Mouse (Mus musculus): ENCODE measurements at regions not wholly inside any gene's neighbourhood (a gene's known extent, or its start where the extent isn't known, plus 50 kb on each side); places are given as distances from the start of the nearest gene placed in this dataset.

DNA sequence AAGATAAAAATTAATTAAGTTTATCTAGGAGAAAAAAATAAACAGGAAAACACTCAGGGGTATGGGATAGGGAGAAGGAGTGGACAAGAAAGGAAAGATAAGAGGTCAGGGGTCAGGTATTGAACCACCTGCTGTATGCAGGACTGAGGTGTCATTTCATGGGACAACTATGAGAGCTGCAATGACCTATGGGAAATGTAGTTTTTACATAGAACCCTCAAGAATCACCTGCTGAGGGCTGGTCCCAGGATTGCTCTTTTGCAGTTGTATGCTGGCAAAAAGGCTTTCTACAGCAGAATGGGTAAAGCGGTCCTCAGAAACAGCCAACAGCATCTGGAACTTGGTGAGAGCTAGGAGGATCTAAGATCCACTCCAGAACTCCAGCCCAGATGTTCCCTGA, 154.0 kb downstream of the Sox4 start:
- ATAC-seq (replicated peaks; ENCODE audit: low FRiP score, poor library complexity, severe bottlenecking) = no peak

DNA sequence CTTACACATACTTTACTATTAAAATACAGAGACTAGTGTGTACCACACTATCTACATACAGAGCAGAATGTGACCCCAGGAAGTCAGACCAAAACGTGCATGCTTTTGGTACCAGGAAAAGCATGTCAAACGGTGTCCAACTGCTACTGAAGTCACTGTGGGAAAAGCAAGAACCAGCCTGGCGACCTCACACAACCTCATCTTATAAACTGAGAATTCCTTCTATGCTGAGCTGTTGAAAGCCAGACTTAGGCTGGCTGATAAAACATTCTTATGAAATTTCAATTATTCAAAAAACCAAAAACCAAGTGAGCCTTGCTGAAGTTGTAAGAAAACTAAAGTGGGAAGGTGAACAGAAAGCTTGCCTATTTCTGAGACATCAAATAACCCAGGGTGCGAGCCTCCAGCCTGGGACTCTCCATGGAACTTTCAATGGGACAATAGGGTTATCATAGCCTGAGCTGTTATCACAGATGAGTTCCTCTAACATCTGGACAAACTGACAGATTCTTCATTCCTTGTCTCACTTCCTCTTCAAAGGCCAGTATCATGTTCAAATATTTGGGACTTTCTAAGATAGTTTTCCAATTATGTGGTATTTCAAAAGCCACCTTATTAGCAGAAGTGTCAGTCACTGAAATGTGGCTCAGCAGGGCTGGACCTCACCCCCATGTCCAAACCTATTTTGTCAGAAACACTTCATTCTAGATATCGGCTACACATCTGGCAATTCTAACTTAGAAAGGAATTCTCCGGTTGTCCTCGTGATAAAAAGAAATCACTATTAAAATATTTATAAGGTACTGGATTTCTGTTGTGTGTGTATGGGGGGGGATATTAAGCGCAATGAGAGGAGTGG, 155.7 kb downstream of the Sox4 start:
- ATAC-seq (replicated peaks; ENCODE audit: low FRiP score, poor library complexity, severe bottlenecking) = no peak

DNA sequence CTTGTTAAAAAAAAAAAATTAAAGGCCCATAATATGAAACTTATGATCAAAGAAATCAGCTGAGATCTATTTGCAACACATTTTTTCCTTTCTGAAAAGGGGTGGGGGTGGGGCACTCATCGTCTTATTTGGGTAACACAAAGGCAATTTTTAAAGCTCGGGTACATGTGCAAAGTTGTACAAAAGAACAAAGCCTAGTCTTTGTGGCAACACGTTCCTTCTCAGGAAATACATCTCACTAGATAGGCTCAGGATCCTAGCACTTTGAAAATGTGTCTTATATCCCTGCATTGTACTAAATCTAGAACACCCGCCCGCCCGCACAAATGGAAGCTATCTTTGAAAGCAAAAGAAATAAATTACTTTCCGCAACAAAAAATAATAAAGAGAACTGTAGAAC, 158.2 kb downstream of the Sox4 start:
- no peak for ATAC-seq (replicated peaks; ENCODE audit: low FRiP score, poor library complexity, severe bottlenecking)

DNA sequence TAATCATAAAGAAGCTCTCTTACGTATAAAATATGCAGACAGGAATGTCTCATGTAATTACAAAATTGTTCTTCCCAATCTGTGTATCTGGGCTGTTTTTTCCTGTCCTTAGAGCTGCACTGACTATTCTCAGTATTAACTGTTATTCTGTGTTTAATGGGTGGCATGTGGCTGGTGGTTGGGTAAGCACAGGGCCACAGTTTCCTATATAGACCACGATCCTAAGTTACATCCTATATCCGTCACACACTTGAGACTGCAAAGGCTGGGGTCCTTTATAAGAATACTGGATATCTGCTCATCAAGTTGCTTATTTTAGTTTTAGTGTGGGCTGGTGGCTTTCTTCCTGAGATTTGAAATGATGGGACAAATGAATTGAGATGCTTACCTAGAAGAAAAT, 159.0 kb downstream of the Sox4 start:
- ATAC-seq (replicated peaks; ENCODE audit: low FRiP score, poor library complexity, severe bottlenecking) = no peak

DNA sequence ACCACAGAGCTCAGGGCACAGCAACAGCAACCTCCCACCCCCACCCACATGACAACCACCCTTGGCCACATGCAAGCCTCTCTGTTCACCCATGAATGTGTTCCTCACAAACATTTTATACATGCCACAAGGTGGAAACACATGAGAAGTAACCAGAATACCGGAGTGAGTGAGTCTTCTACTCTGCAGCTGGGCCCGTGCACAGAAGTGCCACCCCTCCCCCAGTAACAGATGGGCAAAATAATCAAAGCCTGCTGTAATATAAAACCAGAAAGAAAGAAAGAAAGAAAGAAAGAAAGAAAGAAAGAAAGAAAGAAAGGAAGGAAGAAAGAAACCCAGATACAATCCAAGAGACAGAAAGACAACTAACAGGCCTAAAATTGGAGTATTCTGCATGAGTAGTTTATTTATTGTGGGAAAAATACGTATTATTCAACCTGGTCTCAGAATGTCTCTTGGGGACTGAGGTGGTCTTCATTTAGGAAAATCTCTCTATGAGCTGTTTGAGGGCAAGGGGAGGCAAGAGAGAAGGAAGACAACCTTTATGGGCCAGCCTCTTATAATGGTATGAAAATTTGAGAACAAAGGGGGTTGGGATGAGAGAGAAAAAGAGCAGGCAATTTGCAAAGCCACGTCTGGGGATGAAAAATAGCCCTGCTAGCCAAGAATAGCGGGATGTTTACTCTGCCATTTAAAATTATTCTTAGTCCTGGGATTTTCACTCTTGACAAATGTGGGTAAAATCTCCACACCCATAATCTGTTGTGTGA, 160.2 kb downstream of the Sox4 start:
- no peak for ATAC-seq (replicated peaks; ENCODE audit: low FRiP score, poor library complexity, severe bottlenecking)

DNA sequence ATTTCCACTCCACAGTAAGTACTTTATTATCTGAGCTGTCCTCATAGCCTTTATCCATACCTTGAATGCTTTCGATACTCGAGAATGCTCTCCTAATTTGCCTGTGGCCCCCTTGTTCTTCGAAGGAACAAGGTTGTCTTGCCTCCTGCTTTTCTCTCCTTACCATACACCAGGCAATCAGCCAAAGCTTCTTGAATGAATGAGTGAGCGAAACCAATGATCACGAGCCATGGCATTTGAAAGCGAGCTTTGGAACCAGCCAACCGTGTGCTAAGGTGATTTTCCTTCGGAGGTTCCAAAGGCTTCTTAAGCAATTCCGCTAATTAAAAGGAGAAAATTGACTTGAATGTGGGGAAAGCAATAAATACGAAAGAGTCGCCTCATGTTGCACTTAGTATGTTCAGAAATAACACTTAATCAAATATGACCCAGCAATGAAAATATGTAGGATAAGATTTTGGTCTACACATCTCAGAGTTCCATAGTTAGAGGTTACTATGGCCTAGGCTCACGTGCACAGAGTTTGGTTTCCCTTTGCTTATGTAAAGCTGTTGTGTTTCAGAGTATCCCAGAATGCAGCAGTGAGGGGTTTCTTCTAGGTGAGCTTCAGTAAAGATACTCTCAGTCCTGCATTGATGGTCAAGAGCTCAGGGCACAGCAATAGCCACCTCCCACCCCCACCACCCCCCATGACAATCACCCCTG, 160.9 kb downstream of the Sox4 start:
- no peak for ATAC-seq (replicated peaks; ENCODE audit: low FRiP score, poor library complexity, severe bottlenecking)

DNA sequence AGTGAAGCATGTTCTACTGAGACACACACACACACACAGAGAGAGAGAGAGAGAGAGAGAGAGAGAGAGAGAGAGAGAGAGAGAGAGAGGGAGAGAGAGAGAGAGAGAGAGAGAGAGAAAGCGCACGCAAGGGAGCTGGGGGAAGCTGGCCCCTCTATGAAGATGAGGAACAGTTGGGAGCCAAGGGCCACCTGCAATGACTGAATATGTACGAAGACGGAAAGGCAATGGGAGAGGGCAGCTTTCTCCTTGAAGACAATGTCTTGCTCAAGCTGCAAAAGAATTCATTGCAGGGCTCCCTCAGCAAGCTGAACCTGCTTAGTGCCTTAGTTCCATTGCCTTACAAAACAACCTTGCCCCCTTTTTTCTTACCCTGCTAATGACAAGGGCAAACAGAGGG, 163.1 kb downstream of the Sox4 start:
- no peak for ATAC-seq (replicated peaks; ENCODE audit: low FRiP score, poor library complexity, severe bottlenecking)

DNA sequence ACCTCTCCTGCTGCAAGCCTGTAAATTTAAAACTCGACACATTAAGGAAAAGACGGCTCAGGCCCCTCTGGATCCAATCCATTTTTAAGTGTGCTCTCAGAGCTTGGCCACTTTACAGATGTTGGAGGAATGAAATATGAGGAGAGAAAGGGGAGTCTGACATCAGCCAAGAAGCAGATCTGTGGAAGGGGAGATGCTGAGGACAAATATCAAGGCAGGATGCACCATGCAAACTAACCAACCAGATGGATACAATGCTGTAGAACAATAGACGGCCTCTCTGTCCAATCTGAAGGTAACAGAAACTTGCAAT, 166.2 kb downstream of the Sox4 start:
- ATAC-seq (replicated peaks; ENCODE audit: low FRiP score, poor library complexity, severe bottlenecking) = no peak

DNA sequence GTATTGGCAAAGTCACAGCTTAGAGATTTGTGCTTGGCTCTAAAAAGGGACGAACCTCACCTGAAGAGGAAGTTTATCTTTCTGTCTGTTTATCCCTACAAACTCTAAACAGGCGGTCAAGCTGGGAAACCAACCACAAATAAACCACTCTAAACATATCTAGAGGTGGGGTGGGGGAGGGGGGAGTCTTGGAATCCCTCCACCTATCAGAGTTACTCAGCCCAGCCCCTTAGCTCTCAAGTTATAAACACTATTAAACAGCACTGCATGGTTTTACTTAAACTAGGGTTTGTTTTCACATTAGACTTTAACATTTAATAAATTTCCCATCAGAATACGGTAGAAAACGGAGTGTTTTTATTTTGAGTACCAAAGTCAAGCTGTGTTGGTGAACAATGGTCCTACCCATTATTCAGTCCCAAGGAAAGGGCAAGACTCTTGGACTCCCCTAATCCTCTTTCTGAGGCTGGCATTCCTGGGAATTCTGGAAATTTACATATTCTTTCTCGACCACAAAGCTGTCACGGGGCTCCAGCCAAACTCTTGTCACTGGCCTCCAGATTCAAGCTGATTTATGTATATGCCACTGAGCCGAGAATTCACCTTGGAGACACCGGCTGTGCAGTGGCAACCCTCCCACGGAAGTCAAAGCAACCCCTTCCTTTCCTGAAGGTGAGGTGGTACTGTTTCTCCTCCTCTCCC, 166.7 kb downstream of the Sox4 start:
- no peak for ATAC-seq (replicated peaks; ENCODE audit: low FRiP score, poor library complexity, severe bottlenecking)

DNA sequence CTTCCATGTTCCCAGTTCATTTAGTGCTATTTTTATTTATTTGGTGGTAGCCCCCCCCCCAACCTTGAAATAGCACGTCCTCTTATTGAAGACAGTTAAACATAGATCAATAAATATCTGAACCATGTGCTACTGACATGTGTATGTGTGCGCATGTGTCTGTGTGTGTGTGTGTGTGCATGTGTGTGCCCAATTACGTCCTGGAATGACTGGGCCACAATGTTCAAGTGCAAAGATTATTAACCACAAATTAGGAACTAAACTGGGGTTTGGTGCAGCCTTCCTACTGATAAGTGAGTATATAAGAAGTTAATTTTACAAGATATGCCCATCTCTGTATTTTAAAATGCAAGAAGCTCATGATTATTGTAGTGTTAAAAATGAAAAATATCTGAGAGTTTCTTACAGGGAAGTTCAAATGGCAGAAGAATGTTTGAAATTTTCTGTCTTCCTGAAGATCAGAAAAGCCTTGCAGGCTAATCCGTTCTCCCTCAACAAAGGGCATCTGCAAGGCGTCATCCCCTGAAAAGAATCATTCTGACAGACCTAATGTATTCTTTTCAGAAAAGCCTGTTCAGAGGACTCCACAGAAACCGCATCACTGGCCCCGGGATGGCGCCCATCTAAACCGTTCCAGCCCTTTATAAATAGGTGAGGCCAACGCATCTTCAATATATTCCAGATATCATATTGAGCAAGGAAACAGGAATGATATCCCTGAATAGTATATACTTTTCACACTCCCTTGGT, 170.8 kb downstream of the Sox4 start:
- no peak for ATAC-seq (replicated peaks; ENCODE audit: low FRiP score, poor library complexity, severe bottlenecking)

DNA sequence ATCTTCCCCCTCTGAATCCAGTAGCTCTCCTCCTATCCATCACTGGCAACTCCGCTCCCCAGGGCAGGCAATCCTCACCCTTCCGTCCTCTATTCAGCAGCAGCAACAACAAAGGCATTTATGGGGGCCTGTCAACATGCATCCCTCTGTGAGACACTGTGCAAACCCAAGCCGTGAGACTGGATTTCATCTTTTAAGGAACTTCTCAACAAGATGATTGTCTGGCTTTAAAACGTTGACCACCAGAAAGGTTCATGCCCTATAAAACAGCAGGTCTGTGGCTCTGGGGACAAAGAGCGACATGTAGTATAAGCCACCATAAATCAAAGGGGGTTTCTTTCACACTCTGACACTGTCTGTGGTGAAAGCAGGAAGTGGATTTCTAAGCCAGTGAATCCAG, 171.4 kb downstream of the Sox4 start:
- no peak for ATAC-seq (replicated peaks; ENCODE audit: low FRiP score, poor library complexity, severe bottlenecking)

DNA sequence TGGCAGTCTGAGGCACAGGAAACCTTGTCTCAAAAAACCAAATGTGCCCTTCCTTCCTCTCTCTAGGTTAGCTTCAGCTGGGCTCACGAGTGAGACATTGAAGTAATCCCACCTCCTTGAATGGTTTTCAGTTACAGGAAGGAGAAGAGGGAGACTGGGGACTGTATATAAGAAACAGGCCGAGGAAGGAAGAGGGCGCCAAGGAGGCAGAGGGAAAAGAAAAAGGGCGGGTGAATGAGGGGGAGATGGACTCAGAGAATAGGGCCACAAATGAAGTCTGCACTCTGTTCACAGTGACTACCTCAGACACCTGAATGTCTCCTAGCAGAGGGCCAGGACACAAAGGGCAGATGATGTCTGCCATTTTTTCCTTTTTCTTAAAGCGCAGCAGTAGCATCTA, 171.9 kb downstream of the Sox4 start:
- no peak for ATAC-seq (replicated peaks; ENCODE audit: low FRiP score, poor library complexity, severe bottlenecking)

DNA sequence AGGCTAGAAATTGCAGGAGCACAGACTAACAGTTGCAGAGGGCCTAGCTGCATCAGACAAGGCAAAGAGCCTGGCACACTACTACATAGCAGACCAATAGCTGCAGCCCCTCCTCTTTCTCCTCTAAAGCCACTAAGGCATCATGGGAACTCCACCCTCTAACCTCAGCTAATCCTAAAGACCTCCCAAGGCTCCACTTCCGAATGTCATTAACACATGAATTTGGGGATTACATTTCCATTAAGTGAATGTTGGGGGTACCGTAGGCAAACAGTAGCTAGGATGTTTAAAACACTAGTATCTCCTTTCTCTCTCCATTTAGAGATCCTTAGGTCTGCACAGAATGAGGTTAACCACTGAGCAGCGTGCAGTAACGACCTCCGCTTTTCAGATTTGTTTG, 173.1 kb downstream of the Sox4 start:
- no peak for ATAC-seq (replicated peaks; ENCODE audit: low FRiP score, poor library complexity, severe bottlenecking)

DNA sequence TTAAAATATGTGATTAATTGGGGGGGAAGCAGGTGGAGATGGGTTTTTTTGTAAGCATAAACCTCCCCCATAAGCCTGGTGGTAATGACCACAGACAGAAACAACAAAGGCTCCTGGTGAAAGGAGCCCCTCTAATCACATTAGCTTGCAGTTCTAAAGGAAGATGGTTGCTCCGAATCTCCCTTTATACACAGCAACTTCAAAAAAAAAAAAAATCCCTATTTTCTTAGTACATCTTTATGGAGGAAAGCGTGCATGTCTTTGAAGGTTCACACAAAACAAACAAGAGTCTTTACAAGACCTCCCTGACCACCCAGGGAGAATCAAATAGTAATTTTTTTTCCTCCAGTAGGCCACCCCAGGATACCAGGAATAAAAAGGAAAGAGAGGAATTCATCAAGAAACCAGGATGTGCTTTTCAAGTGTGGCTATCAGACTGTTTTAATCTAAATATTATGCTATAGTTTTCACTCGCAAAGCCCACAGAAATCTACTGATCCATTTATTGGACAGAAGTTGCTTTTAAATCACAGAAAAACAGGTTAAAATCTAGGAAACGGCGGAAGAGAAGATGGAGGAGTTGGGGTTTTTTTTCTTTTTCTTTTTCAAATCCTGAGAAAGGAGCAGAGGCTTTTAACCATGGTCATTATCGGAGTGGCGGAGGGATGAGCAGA, 178.2 kb downstream of the Sox4 start:
- no peak for ATAC-seq (replicated peaks; ENCODE audit: low FRiP score, poor library complexity, severe bottlenecking)

DNA sequence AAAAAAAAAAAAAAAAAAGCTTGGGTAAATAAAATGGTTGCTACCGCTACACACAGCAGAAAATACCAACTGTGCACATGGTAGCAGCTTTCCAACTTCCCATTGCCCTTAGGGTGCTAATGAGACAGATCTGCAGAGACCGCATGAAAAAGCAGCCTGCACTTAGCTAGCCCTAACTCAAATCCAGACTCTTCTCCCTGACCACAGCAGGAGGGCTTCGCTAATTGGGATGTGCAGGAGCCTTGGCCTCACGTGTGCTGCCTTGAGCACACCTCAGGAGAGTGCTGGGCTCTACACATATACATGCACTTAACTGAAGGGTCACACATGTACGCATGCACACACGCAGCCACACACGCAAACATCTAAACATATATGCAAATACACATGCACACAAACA, 178.9 kb downstream of the Sox4 start:
- no peak for ATAC-seq (replicated peaks; ENCODE audit: low FRiP score, poor library complexity, severe bottlenecking)

DNA sequence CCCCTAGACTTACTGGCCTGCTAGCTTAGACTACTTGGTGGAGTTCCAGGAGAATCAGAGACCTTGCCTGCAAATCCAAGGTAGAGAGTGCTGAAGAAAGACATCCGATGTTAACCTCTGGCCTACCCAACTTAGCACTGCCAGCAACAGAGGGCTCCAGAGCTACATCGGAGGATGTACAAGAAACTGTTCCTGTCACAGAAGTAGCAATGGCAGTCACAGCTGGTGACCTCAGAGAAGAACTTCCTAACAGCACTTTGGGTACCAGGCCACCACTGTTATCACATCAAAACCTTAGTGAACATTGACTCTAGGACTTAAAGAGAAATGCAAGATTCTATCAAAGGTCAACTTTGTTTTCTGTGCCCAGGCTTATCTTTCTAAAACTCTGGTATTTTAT, 180.0 kb downstream of the Sox4 start:
- no peak for ATAC-seq (replicated peaks; ENCODE audit: low FRiP score, poor library complexity, severe bottlenecking)

DNA sequence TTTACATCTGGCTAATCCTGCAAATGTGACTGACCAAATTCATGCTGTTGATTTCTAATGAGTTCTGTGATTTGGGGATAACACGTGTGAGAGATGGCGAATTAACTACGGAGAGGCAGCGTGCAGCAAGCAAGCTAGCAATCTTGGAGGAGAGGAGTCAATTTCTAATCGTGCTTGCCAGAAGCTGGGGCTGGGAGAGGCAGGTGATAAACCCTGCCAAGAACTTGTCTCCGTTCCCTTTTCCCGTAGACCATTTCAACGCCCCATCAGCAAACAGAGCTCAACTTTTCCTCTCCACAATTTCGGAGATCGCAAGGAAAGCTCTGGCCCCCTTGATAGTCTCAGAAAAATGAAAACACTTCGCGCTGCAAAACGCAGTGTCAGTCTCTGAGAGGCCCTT, 183.0 kb downstream of the Sox4 start:
- ATAC-seq (replicated peaks; ENCODE audit: low FRiP score, poor library complexity, severe bottlenecking) = no peak

DNA sequence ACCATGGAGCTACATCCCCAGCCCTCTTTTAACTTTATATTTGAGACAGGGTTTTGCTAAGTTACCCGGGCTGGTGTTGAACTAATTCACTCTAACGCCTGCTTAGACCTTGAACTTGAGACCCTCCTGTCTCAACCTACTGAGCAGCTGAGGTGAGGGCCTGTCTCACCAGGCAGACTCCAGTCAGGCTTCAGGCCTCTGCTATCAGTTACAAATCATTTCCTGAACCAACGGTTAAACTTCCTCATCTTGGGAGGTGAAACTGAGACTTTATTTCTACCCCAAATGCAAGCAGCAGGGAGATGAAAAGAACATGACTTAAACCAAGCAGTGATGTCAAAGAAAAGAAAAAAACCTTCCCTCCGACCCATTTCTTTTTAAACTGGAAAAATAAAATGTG, 183.5 kb downstream of the Sox4 start:
- no peak for ATAC-seq (replicated peaks; ENCODE audit: low FRiP score, poor library complexity, severe bottlenecking)

DNA sequence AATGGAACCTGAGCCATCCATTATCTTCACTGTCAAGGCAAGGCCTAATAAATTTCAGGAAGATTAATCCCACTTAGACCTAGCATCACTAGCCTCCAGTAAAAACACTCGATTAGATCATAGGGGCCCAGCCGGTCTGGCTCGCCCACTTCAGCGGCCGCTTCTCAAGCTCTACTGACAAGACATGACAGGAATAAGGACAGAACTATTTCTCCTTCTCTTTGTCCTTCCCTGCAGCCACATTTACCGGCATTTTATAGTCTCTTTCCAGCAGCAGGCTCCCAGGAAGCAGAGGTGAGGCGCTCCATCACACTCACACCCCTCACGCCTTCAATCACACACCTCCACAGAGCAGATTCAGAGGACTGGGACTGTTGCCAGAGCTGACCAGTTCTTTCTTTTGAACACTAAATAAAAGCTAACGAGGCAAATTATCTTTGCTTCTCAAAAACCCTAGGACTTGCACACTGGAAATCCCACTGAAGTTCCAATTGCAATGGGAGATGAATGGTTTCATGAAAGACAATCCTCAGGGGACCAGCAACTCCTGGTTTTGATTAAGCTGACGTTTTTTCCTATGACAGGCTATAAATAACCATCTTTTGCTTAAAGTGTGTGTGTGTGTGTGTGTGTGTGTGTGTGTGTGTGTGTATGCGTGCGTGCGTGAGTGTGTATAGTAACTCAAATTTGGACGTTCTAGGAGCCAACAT, 184.6 kb downstream of the Sox4 start:
- ATAC-seq (replicated peaks; ENCODE audit: low FRiP score, poor library complexity, severe bottlenecking) = no peak
